Mouse (Mus musculus) left cerebral cortex, postnatal 36 days (tissue): ENCODE results near the gene Pde10a. TPM values are rescaled to one million over a fixed set of nuclear protein-coding genes. Genes with fewer than 3 reads are reported as not detected.
A peak's percentile ranks its signal among the peaks of the same experiment; 100 is the strongest.
"Not testable (repeated sequence)": the region's sequence is repeated elsewhere in the genome, so short reads cannot be mapped to it uniquely, and the experiment has no call there.

ENCODE experiments used
- DNase-seq, 2 experiments: peaks; one replicate each; pipeline ENCODE4 v3.0.0; 2021 to 2022; ENCODE audit warnings: low spot score in 2 of 2, mixed read lengths in 1 of 2
- intact Hi-C: fragments of 180-260 bp; cut with DNase I; formaldehyde crosslinking; loops from one replicate; pipeline ENCODE4 v1.15.1; 2025
- total RNA-seq, 2 experiments: library from RNA; stranded (reverse); gene quantifications; 2 replicates each; pipeline ENCODE4 v1.2.3; 2021

Pde10a gene
- total RNA-seq, 2 experiments from 2014 or later, result 75.0 to 128 TPM

DNA sequence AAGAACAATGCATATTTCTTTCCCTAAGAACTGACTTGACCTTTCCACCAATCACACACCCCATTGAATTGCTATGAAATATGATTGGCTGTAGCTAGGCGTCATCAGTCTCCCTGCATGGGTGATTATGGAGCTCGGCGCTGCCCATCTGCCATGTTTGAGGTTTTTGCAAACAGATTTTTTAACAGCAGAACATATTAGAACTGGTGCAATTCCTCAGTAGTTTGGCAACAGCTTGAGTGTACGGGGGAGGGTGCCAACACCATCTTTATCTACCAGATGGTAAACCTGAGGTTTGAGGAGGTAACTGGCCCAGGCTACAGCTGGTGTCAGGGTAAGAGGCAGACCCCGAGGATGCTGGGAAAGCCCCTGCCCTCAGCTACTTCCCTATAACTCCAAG lies 177.3 kb downstream of the Pde10a start:
- peak; percentile 30 to 43 for DNase-seq
- intact Hi-C loops, result no loop called here

DNA sequence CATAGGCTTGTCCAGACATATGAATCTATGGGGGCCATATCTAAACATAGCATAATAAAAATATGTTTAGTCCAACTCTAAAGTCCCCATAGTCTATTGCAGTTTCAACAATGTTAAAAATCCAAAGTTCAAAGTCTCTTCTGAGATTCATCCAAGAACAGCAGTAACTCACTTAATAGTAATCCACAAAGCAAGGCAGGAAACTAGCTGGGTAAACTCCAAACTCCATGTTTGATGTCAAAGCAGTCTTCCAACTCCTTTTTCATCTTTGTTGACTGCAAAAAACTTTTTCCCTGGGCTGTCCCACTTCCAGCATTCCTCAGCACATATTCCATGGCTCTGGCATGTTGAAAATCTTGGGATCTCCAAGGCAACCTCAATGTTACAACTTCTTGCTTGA lies 182.8 kb downstream of the Pde10a start:
- DNase-seq, result no peak
- intact Hi-C loops, result no loop called here

DNA sequence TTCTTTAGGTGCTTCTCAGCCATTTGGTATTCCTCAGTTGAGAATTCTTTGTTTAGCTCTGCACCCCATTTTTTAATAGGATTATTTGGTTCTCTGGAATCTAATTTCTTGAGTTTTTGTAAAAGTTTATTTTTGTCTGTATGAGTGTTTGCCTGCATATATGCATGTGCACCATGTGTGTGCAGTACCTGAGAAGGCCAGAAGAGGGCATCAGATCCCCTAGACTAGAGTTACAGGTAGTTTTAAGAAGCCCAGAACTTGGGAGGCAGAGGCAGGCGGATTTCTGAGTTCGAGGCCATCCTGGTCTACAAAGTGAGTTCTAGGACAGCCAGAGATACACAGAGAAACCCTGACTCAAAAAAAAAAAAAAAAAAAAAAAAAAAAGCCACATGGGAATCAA lies 187.6 kb downstream of the Pde10a start:
- intact Hi-C loops, DNase-seq: not testable (repeated sequence)

DNA sequence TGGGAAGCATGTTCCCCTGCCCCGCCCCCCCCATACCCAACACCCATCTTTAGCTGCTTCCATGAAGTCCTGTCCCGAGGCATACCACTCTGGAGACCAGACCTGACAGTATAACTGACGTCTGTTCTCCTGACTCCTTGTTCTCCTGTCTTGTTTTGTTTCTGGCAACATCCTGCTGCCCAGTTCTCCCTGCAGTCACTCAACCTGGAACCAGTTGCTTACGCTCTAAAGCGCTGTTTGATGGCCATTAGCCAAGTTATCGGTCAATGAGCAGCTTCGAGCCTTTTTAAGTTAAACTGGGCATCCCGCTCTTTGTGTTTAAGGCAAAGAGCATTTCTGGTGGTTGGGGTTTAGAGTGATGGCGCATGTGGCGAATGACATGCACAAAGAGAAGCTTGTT lies 195.8 kb downstream of the Pde10a start:
- DNase-seq, result no peak
- intact Hi-C loops, result no loop called here

DNA sequence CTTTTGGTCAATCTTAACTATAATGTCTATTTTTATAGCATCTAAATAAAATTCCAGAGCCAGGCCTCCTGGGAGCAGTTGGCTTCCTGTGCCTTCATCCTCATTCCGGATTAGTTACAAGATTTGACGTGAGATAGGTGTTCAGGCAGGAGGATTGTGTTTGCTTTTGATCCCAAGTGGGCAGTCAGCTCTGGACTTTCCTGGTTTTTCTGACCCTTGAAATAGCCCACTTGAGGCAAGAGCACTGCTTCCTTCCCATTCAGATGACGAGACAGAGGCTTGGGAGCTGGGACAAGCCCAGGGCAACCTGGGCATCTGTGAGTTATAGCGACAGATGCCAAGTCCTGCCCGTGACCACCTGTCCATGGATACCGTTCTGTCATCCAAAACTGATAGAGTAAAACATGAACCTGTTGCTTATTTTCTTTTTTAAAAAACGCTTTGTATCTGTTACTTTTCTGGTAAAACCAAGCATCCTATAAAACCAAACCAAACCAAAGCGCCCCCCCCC lies 199.3 kb downstream of the Pde10a start:
- intact Hi-C loops, result no loop called here
- no peak for DNase-seq

DNA sequence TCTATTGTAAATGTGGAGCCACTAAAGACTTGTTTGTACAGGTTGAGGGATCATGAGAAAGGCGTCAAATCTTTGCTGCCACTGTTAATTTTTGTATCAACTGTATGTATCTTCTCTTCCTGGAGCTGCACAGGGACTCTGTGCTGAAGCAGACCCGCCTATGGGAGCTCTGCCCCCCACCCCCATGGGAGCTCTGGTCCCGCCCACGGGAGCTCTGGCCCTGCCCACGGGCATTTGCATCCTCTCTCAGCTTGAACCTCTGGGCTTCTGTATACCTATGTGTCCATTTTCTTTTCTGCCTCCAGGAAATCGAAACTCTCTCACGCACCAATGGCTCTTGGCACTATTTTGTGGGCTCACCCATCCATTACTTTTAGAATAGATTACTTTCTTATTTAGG lies 203.5 kb downstream of the Pde10a start:
- DNase-seq, result no peak
- intact Hi-C loops, result no loop called here

DNA sequence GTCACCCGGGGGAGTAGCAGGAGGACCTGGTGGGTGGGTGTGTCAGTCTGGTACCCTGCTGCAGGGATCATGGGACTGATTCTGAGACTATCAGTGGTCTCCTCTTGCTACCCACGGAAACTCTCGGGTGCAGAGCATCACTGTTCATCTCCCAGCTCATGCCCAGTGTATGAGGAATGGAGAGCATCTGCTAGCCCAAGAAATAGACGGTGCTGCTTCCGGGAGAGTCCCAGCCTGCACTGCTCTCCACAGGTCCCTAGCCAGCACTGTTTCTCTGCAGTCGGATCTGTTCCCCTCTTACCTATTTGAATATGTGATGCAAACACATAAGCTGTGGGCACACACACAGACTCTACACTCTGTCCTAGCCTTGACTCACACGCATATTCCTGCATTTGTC lies 204.6 kb downstream of the Pde10a start:
- intact Hi-C loops, result loop anchor here (10.0 kb wide), 1 partner anchor 105 kb away; no protein-coding TSS in a partner anchor
- no peak for DNase-seq

DNA sequence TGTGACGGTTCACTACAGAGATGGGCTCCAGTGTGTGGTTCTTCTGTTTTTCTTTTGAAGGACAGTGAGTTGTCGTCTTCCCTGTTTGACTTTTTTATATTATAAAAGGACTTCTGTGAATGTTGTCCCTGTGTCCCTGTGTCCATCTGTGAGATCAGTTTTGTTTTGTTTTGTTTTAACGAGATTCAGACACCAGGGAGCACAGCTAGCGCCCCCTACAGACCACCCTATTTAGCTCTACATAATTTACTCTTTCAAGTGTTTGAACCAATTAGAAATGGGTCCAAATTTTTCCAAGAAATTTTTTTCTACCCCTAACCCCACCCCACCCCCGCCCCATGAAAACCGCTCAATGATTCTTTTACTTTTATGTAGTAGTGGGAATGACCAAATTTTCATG lies 205.9 kb downstream of the Pde10a start:
- DNase-seq, result no peak
- intact Hi-C loops, result loop anchor here (10.0 kb wide), 1 partner anchor 106 kb away; no protein-coding TSS in a partner anchor

DNA sequence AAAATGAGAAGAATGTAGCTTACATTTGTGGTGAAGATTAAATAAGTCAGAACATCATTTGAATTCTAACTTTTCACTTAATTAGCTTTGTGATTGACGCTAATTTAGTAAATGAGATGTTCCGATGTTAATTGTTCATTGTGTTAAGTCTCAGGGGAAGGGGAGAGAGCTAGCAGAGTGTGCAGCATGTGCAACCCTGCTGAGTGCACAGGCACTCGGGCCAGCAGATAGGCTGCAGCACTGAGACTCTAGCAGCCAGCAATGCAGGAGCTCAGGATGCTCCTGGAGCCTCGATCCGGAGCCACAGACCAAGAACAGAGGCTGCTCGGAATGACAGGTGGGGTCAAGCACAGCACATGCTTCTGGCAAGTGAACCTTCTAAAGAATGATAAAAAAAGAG lies 211.1 kb downstream of the Pde10a start:
- no peak for DNase-seq

DNA sequence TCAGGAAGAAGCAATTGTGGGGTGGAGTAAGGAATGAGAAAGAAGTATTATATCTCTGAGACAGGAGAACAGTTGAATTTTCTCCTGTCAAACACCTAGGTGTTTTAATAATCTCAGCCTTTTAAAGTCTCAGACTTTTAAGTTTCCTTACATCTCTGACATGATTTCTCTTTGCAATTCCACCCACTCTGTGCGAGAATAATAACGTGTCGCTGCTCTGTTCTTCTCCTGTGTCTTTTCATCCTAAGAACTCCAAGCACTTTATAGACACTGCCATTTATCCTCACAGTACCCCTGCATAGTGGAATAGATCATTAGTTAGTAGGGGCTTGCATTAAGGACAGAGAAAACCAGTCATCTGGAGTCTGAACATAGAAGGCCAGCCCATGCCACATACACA lies 217.6 kb downstream of the Pde10a start:
- no peak for DNase-seq
- intact Hi-C loops, result no loop called here

More for the DNA sequence above, 211.1 kb downstream of the Pde10a start:
- intact Hi-C loops, result loop anchor here (10.0 kb wide), 1 partner anchor 111 kb away; no protein-coding TSS in a partner anchor

DNA sequence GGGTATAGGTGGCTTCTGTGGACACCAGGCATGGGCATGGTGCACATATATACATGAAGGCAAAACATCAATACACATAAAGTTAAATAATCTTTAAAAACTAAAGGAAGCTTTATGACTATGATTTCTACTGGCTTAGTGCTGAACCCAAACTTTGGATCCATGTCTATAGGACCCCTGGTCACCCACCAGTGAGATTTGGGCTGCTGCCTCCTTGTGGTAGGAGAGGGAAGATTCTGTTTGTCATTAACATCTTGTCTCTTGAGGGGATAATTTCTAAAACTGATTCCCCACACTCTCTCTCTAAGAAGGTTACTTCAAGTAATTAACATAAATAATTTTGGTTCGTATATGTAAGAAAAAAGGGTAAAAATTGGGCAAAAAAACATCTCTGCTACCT lies 220.2 kb downstream of the Pde10a start:
- no peak for DNase-seq
- intact Hi-C loops, result no loop called here

DNA sequence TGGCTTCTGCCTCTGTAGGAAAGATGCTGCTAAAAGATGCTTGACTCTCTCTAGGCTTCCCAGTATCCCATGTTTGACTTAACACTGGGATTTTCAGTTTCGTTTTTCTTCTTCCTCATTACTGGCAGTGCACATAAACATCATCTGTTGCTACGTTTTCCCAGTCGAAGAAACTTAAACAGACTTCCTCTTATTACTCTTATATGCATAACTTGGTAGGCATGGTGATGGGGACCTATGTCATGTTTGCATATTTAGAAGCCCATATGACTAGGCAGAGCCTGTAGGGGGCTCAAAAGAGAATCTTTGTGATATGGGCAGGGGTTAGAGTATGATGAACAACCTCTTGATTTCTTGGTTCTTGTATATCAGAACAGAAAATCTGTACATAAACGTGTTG lies 224.3 kb downstream of the Pde10a start:
- intact Hi-C loops, result no loop called here
- DNase-seq, result no peak

DNA sequence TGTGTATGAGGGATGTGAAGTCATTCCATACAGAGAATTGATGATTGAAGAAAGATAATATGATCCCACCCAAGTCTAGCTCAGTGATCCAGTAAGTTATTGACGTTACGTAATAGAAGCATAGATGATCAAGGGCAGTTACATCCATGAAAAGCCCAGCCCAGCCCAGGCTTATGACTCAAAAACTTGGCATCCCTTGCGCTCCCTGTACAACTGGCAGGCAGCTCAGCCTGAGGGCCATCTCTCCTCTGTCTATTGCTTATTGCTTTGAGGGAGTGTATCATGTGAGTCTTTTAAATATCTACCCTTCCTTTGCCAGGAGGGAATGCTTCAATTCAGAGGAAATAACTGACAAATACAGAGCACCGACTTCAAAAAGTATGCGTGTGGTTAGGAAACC lies 232.4 kb downstream of the Pde10a start:
- intact Hi-C loops, result no loop called here
- DNase-seq, result no peak

DNA sequence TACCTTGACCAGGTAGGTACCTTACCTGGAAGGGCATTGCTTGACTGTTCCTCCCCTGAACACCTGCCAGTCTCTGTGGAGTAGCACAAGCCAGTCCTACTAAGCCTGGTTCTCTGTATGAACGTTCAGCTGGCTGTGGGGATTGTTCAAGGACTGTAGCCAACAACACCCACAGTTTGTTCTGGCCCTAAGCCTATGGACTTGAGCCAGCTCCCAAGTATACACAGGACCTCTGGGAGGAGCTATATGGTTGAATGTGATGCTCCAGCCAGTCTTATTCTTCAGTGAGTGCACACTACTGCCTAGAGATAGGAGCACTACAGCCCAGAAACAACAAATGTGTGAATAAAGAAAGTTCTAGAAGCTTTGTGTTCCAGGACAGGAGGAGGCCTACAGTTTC lies 238.1 kb downstream of the Pde10a start:
- intact Hi-C loops, result no loop called here
- peak; percentile 22 to 36 for DNase-seq

DNA sequence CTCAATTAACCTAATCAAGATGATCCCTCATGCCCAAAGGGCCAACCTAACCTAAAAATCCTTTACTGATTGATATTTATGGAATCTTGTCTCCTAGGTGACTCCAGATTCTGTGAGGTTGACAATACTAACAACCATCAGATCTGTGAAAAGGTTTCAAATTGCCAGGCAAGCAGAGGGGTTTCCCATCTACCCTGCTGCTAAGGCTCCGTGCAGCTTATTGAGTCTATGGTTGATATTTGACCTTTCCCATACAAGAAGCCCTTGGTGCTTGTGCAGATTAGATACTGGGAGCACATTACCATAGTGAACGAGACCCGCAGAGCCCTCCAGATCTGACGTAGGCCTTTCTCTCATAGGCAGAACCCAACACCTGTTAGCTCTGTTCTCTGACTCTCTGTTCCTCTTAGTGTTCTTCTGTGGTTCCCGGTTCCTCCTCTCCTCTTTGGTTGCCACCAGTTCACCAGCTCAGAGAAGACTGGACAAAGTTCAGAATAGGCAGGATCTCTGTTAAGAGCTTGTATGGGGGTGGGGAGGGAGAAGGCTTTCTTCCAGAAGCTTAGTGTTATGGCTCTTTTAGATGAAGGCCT lies 240.9 kb downstream of the Pde10a start:
- intact Hi-C loops, result no loop called here
- no peak for DNase-seq

DNA sequence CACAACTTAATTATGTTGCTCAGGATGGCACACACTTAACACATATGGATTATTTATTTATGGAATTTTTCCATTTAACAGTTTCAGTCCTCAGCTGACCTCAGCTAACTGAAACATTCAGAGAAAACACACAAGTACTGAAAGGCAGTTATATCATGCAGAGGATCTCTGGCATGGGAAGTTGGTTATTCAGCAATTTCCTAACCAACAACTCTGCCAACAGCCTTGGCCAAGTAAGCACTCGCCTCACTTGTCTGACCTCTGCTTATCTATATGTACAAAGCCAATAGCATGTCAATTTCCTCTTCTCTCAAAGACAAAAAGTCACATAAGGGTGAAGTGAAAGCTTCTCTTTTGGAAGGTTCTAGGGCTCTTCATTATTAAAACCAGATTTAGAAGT lies 244.0 kb downstream of the Pde10a start:
- no peak for DNase-seq
- intact Hi-C loops, result no loop called here

DNA sequence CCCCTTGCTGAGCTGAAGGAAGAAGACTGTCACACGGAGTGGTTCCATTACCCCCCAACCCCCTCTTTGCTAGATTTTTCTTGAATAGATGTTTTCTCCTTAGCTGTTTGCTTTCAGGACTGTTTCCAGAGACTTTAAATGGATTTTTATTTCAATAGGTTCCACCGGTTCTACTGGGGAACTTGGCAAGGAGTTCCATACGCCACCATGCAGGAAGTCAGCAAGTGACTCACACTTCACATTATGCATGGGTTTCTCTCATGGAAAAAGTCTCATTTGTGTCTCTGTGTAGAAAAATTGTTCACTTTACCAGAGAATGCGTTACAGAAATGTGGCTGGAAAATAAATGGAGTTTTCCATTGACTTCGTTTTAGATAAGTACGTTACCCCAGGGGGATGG lies 248.2 kb downstream of the Pde10a start:
- intact Hi-C loops, result no loop called here
- DNase-seq, result peak; percentile 29 to 43

DNA sequence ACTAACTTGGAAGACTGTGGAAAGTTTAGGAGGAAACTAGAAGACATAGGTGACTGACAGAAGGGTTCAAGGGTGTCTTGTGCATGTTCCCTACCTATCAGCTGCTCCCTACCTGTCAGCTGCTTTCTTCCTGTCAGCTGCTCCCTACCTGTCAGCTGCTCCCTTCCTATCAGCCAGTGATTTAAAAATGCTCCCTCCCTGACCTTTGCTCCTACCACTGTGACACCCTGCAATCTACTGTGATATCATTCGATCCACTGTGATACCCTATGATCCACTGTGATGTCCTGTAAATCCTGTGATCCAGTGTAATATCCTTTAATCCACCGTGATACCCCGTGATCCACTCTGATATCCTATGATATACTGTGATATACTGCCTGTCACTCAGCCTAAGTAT lies 249.1 kb downstream of the Pde10a start:
- intact Hi-C loops, result no loop called here
- no peak for DNase-seq

DNA sequence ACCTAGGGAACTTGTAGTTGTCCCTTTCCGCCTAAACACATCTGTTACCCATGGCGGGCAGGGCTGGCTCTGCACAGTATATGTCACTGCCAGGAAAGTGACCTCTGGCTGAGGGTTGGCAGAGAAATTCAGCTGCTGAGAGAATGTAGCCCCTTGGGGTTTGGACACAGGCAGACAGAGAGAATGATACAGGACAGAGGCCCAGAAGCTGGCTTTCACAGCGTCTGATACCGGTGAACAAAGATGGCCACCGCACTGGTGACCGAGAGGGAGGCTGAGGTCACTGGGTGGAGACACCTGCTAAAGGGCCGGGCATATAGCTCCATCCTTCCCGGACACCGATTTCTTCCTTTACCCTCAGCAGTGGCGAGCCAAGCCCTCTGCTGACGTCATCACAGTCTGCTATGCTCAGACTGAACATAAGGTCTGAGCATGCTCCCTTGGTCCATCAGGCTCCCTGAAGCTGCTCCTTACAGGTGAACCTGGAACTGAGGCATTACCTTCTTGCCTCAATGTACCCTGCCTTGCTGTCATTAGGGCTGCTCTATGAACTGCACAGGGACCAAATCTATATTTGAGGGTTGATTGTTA lies 250.5 kb downstream of the Pde10a start:
- intact Hi-C loops, result no loop called here
- no peak for DNase-seq

DNA sequence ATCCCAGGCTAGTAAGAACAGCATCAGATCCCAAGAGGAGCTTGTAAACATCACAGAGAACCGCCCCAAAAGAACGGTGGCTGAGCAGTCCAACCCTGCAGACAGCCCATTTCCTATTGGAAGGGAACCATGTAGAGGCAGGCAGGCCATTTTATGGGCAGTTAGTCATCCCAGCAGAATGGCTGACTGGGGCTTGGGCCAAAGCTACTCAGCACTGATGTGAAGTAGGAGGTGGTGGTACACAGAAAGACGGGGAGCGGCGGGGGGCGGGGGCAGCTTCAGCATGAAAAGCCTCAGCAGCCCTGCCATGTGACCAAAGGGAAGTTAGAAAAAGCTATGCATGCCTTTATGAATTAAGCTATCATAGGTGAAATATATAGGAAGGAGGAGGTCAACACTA lies 252.5 kb downstream of the Pde10a start:
- intact Hi-C loops, result no loop called here
- peak; percentile 37 to 52 for DNase-seq

DNA sequence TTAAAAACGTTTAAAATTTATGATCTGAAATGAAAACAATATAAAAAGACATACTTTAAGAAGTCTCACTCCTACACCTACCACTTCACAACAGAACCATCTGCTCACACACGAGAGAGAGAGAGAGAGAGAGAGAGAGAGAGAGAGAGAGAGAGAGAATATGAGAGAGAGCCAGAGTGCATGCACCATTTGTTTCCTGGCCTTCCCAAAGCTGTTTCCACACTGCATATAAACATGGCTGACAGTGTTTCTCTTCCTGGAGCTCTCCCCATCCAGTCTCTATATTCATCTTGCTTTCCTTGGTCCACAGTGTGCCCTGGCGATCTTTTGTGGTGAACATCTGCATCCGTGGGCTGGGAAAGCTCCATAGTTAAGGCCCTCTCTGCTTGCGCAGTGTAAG lies 253.7 kb downstream of the Pde10a start:
- peak in 1 of 2 experiments; percentile 14 for DNase-seq
- intact Hi-C loops, result no loop called here

DNA sequence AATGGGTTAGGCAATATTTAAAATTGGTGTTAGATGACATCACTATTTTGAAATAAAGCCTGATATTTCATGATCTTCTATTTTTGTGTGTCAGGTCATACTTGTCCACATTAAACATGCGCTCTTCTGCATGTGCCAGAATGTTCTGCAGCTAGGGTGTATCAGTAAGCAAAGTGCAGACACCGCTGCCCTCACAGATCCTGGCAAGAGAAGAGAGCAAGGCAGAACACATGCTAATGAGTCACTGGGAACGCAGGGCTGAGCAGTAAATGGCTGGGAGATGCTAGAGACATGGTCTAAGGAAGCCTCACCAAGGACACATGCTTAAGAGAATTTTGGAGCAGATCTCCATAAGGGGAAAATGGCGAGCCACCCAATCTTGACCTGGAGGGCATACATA lies 255.3 kb downstream of the Pde10a start:
- intact Hi-C loops, result no loop called here
- DNase-seq, result no peak
